9 mouse cellular contexts compared by ENCODE assay signal in the genomic region with DNA sequence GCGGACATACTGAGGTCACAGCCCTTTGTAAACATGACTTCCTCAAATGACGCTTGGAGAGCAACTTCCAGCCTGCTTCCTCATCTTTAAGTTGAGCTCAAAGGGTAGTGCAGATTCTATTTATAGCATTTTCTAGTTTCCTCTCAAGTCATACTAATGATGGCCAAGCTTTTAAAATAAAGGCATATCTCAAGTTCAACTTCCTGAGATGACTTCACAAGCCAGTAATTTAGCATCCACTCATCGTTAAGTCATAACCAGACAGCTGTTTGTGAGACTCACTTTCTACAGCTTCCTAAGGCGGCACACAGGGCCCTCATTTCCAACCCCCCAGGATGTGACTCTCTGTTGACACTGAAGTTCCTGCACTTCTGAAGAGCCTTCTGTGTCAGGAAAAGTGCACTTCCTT.
A peak's percentile ranks its signal among the peaks of the same experiment; 100 is the strongest.
DNase-seq lines count a peak whose midpoint lies in the region; ATAC-seq and TF ChIP-seq lines count a peak whose summit lies in the region.
"Had no signal": no experiment of that assay in that cellular context is flagged by ENCODE, and none has a peak within 500 bp of the region (broad histone marks: within the 10 kb centered on the region; RNA-seq: fewer than 3 reads in every experiment).

No protein-coding gene starts in this region.

- peak; percentile 84 for ATAC-seq in lung, postnatal 0 days
- ATAC-seq in frontal cortex, adult (ENCODE audit: low TSS enrichment), result no peak
- no peak for ATAC-seq in midbrain, embryonic 13.5 days

- H3K27me3 ChIP-seq in lung, postnatal 0 days (replicated peaks; ENCODE audit: insufficient read depth, low read length), result no peaks in the 10 kb centered on the region
- H3K27me3 ChIP-seq in midbrain, embryonic 13.5 days, result no peaks in the 10 kb centered on the region

- H3K36me3 ChIP-seq in lung, postnatal 0 days (ENCODE audit: insufficient read depth, low read length), result no peaks in the 10 kb centered on the region
- no peaks in the 10 kb centered on the region for H3K36me3 ChIP-seq in midbrain, embryonic 13.5 days

- intact Hi-C loops in heart, postnatal 25 days (cut with DNase I), result loop anchor here (1.0 to 10.0 kb wide), 2 partner anchors 52 to 454 kb away; no protein-coding TSS in a partner anchor

- H3K27ac ChIP-seq in brown adipose tissue, adult 24 weeks (replicated peaks; ENCODE audit: low read depth, low read length), result peak overlapping the region; percentile 91
- 0 out of 2 replicates have a peak overlapping the region, but pooled peaks have one; percentile 64 for H3K27ac ChIP-seq in lung, postnatal 0 days (ENCODE audit: low read length)
- H3K27ac ChIP-seq in midbrain, embryonic 13.5 days, result no peak overlapping the region

- H3K4me2 ChIP-seq in lung, postnatal 0 days (replicated peaks; ENCODE audit: low read depth, low read length), result no peak overlapping the region
- H3K4me2 ChIP-seq in midbrain, embryonic 13.5 days (replicated peaks), result no peak overlapping the region

- peaks cover 20% of the 10 kb centered on the region for H3K4me1 ChIP-seq in brown adipose tissue, adult 24 weeks (ENCODE audit: control insufficient read depth, insufficient read depth, insufficient read length, low read length)
- peaks cover 3% of the 10 kb centered on the region; the same call in 1 of the 2 replicates for H3K4me1 ChIP-seq in lung, postnatal 0 days (ENCODE audit: insufficient read depth, low read depth, low read length)
- no peaks in the 10 kb centered on the region for H3K4me1 ChIP-seq in midbrain, embryonic 13.5 days (replicated peaks)

- DNase-seq in adrenal gland, adult 2 months, result peak; percentile 42
- no peak for DNase-seq in adrenal gland, adult 18-20 months (ENCODE audit: low spot score in 2 of 2)
- DNase-seq in heart, postnatal 25 days (ENCODE audit: low spot score), result peak; percentile 20
- peak; percentile 79 for DNase-seq in lung, postnatal 0 days (ENCODE audit: low spot score)
- no peak for DNase-seq in spleen, adult 18-20 months
- DNase-seq: gastrocnemius, postnatal 14 days had no signal

- 20% methylated on average over 4 of the region's 4 CpGs for WGBS in lung, postnatal 0 days
- 85% methylated on average over 4 of the region's 4 CpGs for WGBS in midbrain, embryonic 13.5 days

- H3K9me3 ChIP-seq in lung, postnatal 0 days (ENCODE audit: low read length), result no peaks in the 10 kb centered on the region
- H3K9me3 ChIP-seq in midbrain, embryonic 13.5 days, result peaks cover 5% of the 10 kb centered on the region; the same call in 1 of the 2 replicates

- TF ChIP-seq EP300 in lung, postnatal 0 days (IDR thresholded peaks at IDR 0.05), result peak; percentile 94

- H3K4me3 ChIP-seq in brown adipose tissue, adult 24 weeks (ENCODE audit: insufficient read depth, low read depth, low read length), result no peak overlapping the region
- H3K4me3 ChIP-seq in lung, postnatal 0 days (ENCODE audit: low read depth, low read length), result no peak overlapping the region
- no peak overlapping the region for H3K4me3 ChIP-seq in midbrain, embryonic 13.5 days (replicated peaks)

- H3K9ac ChIP-seq in lung, postnatal 0 days (replicated peaks; ENCODE audit: low read depth), result no peak overlapping the region
- no peak overlapping the region for H3K9ac ChIP-seq in midbrain, embryonic 13.5 days (replicated peaks)

- no peak for TF ChIP-seq CTCF in lung, postnatal 0 days (IDR thresholded peaks at IDR 0.05)

Comparison
In these comparisons a context has a peak if more than half of its experiments do, and no peak if none do; other contexts are left out.
1. DNase-seq: peak in adrenal gland, adult 2 months (single experiment), heart, postnatal 25 days (single experiment) and lung, postnatal 0 days (single experiment); none in adrenal gland, adult 18-20 months (0 of 2) and spleen, adult 18-20 months (0 of 2).